Mouse (Mus musculus) liver, adult 2 months (tissue): ENCODE data around the gene Cdh12. TPM values are rescaled to one million over a fixed set of nuclear protein-coding genes. Genes with fewer than 3 reads are reported as not detected.

Experiments
- DNase-seq: peaks from one replicate; pipeline ENCODE4 v3.0.0-alpha.2; 2011; ENCODE audit warnings: low read depth, low spot score; ENCODE audit errors: extremely low read depth
- H3K27ac ChIP-seq: fragments of 200-500 bp; replicated peaks from 2 replicates; pipeline ENCODE4 v1.5.1; 2012; ENCODE audit warnings: low read depth, mild to moderate bottlenecking, control low read depth, inconsistent platforms, low read length; ENCODE audit not compliant: insufficient read depth
- H3K27me3 ChIP-seq: fragments of 200-500 bp; 2 replicates; pipeline ENCODE4 v1.6.1; 2012; ENCODE audit warnings: mild to moderate bottlenecking, moderate library complexity, low read length, inconsistent platforms; ENCODE audit not compliant: control insufficient read depth, insufficient read depth
- H3K36me3 ChIP-seq: fragments of 200-500 bp; 2 replicates; pipeline ENCODE4 v1.6.1; 2012; ENCODE audit warnings: low read length, inconsistent platforms; ENCODE audit not compliant: control insufficient read depth, insufficient read depth
- H3K4me1 ChIP-seq: fragments of 200-500 bp; 2 replicates; pipeline ENCODE4 v1.6.1; 2011; ENCODE audit warnings: low read length; ENCODE audit not compliant: control insufficient read depth, insufficient read depth
- H3K4me3 ChIP-seq: fragments of 200-500 bp; 2 replicates; pipeline ENCODE4 v1.5.1; 2011; ENCODE audit warnings: low read depth, mild to moderate bottlenecking, control low read depth, low read length, moderate library complexity; ENCODE audit not compliant: insufficient read depth
- H3K79me2 ChIP-seq: fragments of 200-500 bp; 2 replicates; pipeline ENCODE4 v1.6.1; 2012; ENCODE audit warnings: inconsistent platforms, mild to moderate bottlenecking, low read length, moderate library complexity; ENCODE audit not compliant: control insufficient read depth, insufficient read depth
- H3K9ac ChIP-seq: fragments of 200-500 bp; 2 replicates; pipeline ENCODE4 v1.6.1; 2012; ENCODE audit warnings: low read depth, mild to moderate bottlenecking, control low read depth, inconsistent platforms, low read length
- CTCF ChIP-seq: fragments of 200-500 bp; IDR thresholded peaks from 2 replicates; pipeline ENCODE4 v1.5.1; 2011; ENCODE audit warnings: low read depth, low read length, control low read depth
- POLR2A ChIP-seq: fragments of 200-500 bp; IDR thresholded peaks from 2 replicates; pipeline ENCODE4 v1.6.1; 2011; ENCODE audit warnings: low read length, control low read depth; ENCODE audit not compliant: insufficient read depth; ENCODE audit errors: extremely low read depth
- WGBS: fragments of 180-500 bp; shearing (Covaris S2); methylation state at CpG from one replicate; pipeline ENCODE4 v1.1.7; 2018; 5-methylcytosine and 5-hydroxymethylcytosine counted together
- polyA plus RNA-seq: library from polyadenylated mRNA; depleted of rRNA; stranded (reverse); fragments of >200 nt; gene quantifications from 2 replicates; pipeline ENCODE4 v1.2.3, GENCODE M21; 2012
- total RNA-seq: library from RNA; depleted of rRNA; stranded (reverse); fragments of >200 nt; gene quantifications from 2 replicates; pipeline ENCODE4 v1.2.3, GENCODE M21; 2014

Gene Cdh12
- total and polyA plus RNA-seq, 2 experiments: not detected

- no peaks in the 10 kb centered on the region for H3K27me3 ChIP-seq
- H3K36me3 ChIP-seq: no peaks in the 10 kb centered on the region
- WGBS: 82% methylated on average over 1 of the region's 1 CpGs
- no peak for DNase-seq
- H3K27ac ChIP-seq: no peak overlapping the region
- H3K4me3 ChIP-seq: no peak overlapping the region
- no peaks in the 10 kb centered on the region for H3K79me2 ChIP-seq
- no peaks in the 10 kb centered on the region for H3K4me1 ChIP-seq
- no peak overlapping the region for H3K9ac ChIP-seq
- TF ChIP-seq POLR2A: no peak
- TF ChIP-seq CTCF: no peak
These were observed 820.8 kb downstream of the Cdh12 start for GRCm38 (mm10) chr15:21269856-21270255.

GRCm38 (mm10) chr15:21297051-21297450 is 848.0 kb downstream of the Cdh12 start:
- DNase-seq: no peak
- Histone ChIP-seq H3K9ac (no peak overlapping the region), H3K27ac (no peak overlapping the region), H3K79me2 (no peaks in the 10 kb centered on the region), H3K4me3 (no peak overlapping the region), H3K4me1 (no peaks in the 10 kb centered on the region), H3K36me3 (no peaks in the 10 kb centered on the region), H3K27me3 (no peaks in the 10 kb centered on the region)
- no peak for TF ChIP-seq CTCF
- TF ChIP-seq POLR2A: no peak
- 88% methylated on average over 1 of the region's 1 CpGs for WGBS

GRCm38 (mm10) chr15:21315457-21315856 is 866.4 kb downstream of the Cdh12 start:
- WGBS: 65% methylated on average over 3 of the region's 3 CpGs
- Histone ChIP-seq H3K79me2 (no peaks in the 10 kb centered on the region), H3K4me3 (no peak overlapping the region), H3K27ac (no peak overlapping the region), H3K9ac (no peak overlapping the region), H3K27me3 (no peaks in the 10 kb centered on the region), H3K4me1 (no peaks in the 10 kb centered on the region), H3K36me3 (no peaks in the 10 kb centered on the region)
- no peak for DNase-seq
- no peak for TF ChIP-seq POLR2A
- TF ChIP-seq CTCF: no peak

- no peak overlapping the region for H3K9ac ChIP-seq
- no peak for DNase-seq
- H3K4me1 ChIP-seq: no peaks in the 10 kb centered on the region
- no peaks in the 10 kb centered on the region for H3K79me2 ChIP-seq
- TF ChIP-seq POLR2A (no peak), CTCF (no peak)
- H3K27ac ChIP-seq: no peak overlapping the region
- H3K27me3 ChIP-seq: no peaks in the 10 kb centered on the region
- no peak overlapping the region for H3K4me3 ChIP-seq
- H3K36me3 ChIP-seq: no peaks in the 10 kb centered on the region
These were observed 894.8 kb downstream of the Cdh12 start for GRCm38 (mm10) chr15:21343853-21344252.

GRCm38 (mm10) chr15:21344323-21344722 is 895.3 kb downstream of the Cdh12 start:
- Histone ChIP-seq H3K9ac (no peak overlapping the region), H3K27ac (no peak overlapping the region), H3K36me3 (no peaks in the 10 kb centered on the region), H3K79me2 (no peaks in the 10 kb centered on the region), H3K4me1 (no peaks in the 10 kb centered on the region), H3K27me3 (no peaks in the 10 kb centered on the region), H3K4me3 (no peak overlapping the region)
- 58% methylated on average over 2 of the region's 2 CpGs for WGBS
- TF ChIP-seq POLR2A (no peak), CTCF (no peak)
- no peak for DNase-seq

- 66% methylated on average over 3 of the region's 3 CpGs for WGBS
- Histone ChIP-seq H3K4me3 (no peak overlapping the region), H3K27me3 (no peaks in the 10 kb centered on the region), H3K27ac (no peak overlapping the region), H3K9ac (no peak overlapping the region), H3K4me1 (no peaks in the 10 kb centered on the region), H3K36me3 (no peaks in the 10 kb centered on the region), H3K79me2 (no peaks in the 10 kb centered on the region)
- no peak for TF ChIP-seq POLR2A
- no peak for TF ChIP-seq CTCF
- DNase-seq: no peak
These were observed 895.7 kb downstream of the Cdh12 start for GRCm38 (mm10) chr15:21344749-21345148.
